21 mouse cellular contexts compared by ENCODE assay signal in the genomic region with DNA sequence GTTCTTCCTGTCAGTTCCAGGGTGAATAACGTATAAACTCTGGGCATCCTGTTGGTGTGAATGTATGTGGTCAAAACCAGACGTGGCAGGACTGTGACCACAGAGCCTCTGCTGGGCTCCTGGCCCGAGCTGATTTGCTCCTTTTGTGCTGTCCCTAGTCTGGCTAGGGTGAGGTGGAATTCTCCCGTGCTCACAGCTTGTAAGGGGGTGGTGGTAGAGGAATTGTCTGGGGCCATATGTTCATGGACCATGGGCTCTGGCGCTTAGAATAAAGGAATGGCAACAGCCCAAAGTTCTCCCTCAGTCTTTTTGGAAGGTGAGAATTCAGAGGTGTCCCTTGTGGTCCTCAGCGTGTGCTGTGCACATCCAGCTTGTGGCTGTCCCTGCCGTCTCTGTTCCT. TPM values are rescaled to one million over a fixed set of nuclear protein-coding genes. Genes with fewer than 3 reads are reported as not detected.
DNase-seq lines count a peak whose midpoint lies in the region; ATAC-seq and TF ChIP-seq lines count a peak whose summit lies in the region.
"Had no signal": no experiment of that assay in that cellular context is flagged by ENCODE, and none has a peak within 500 bp of the region (broad histone marks: within the 10 kb centered on the region; RNA-seq: fewer than 3 reads in every experiment).

No protein-coding gene starts in this region.

- no peak overlapping the region for H3K27ac ChIP-seq in forebrain, embryonic 14.5 days (ENCODE audit: low read depth, low read length)
- no peak overlapping the region for H3K27ac ChIP-seq in forebrain, embryonic 16.5 days (ENCODE audit: low read length)
- H3K27ac ChIP-seq in intestine, postnatal 0 days (ENCODE audit: low read depth, low read length) = no peak overlapping the region
- H3K27ac ChIP-seq: embryonic facial prominence, embryonic 13.5 days; forebrain, embryonic 12.5 days; hindbrain, embryonic 13.5 days; hindbrain, postnatal 0 days had no signal

- 78% methylated on average over 7 of the region's 7 CpGs for WGBS in forebrain, embryonic 14.5 days
- 64% methylated on average over 7 of the region's 7 CpGs for WGBS in forebrain, embryonic 16.5 days
- 86% methylated on average over 7 of the region's 7 CpGs for WGBS in intestine, postnatal 0 days

- H3K4me1 ChIP-seq in forebrain, embryonic 14.5 days (ENCODE audit: control insufficient read depth, insufficient read depth, low read length) = no peaks in the 10 kb centered on the region
- peaks cover 7% of the 10 kb centered on the region for H3K4me1 ChIP-seq in forebrain, embryonic 16.5 days (replicated peaks; ENCODE audit: control insufficient read depth, insufficient read depth, low read length)
- H3K4me1 ChIP-seq in intestine, postnatal 0 days (replicated peaks; ENCODE audit: control insufficient read depth, insufficient read depth, low read length) = peaks cover 9% of the 10 kb centered on the region
- H3K4me1 ChIP-seq: forebrain, embryonic 12.5 days had no signal

- no peaks in the 10 kb centered on the region for H3K9me3 ChIP-seq in forebrain, embryonic 14.5 days (replicated peaks; ENCODE audit: control insufficient read depth, low read length)
- H3K9me3 ChIP-seq in forebrain, embryonic 16.5 days (ENCODE audit: control insufficient read depth, low read length) = no peaks in the 10 kb centered on the region
- H3K9me3 ChIP-seq in intestine, postnatal 0 days (ENCODE audit: control insufficient read depth) = no peaks in the 10 kb centered on the region
- H3K9me3 ChIP-seq: embryonic facial prominence, embryonic 13.5 days; forebrain, embryonic 12.5 days; heart, embryonic 15.5 days; hindbrain, embryonic 13.5 days had no signal

- H3K36me3 ChIP-seq in forebrain, embryonic 14.5 days (ENCODE audit: control insufficient read depth, insufficient read depth, low read length) = peaks cover 66% of the 10 kb centered on the region
- peaks cover 12% of the 10 kb centered on the region; the same call in 1 of the 2 replicates for H3K36me3 ChIP-seq in forebrain, embryonic 16.5 days (ENCODE audit: control insufficient read depth, insufficient read depth)
- peaks cover 51% of the 10 kb centered on the region for H3K36me3 ChIP-seq in intestine, postnatal 0 days (ENCODE audit: control insufficient read depth, insufficient read depth)

- no peak overlapping the region for H3K4me2 ChIP-seq in forebrain, embryonic 14.5 days (ENCODE audit: low read length)
- no peak overlapping the region for H3K4me2 ChIP-seq in forebrain, embryonic 16.5 days (ENCODE audit: low read length)
- no peak overlapping the region for H3K4me2 ChIP-seq in intestine, postnatal 0 days (replicated peaks; ENCODE audit: low read depth)
- H3K4me2 ChIP-seq: embryonic facial prominence, embryonic 13.5 days; forebrain, embryonic 12.5 days; heart, embryonic 11.5 days; heart, embryonic 15.5 days; hindbrain, embryonic 13.5 days had no signal

- no peak overlapping the region for H3K9ac ChIP-seq in forebrain, embryonic 14.5 days (ENCODE audit: low read length)
- no peak overlapping the region for H3K9ac ChIP-seq in forebrain, embryonic 16.5 days (replicated peaks; ENCODE audit: low read depth, low read length)
- H3K9ac ChIP-seq in intestine, postnatal 0 days (ENCODE audit: low read depth, low read length) = no peak overlapping the region
- H3K9ac ChIP-seq: embryonic facial prominence, embryonic 13.5 days; forebrain, embryonic 12.5 days; heart, embryonic 15.5 days; hindbrain, embryonic 13.5 days had no signal

- no peaks in the 10 kb centered on the region for H3K27me3 ChIP-seq in forebrain, embryonic 14.5 days (replicated peaks; ENCODE audit: control insufficient read depth, insufficient read depth, low read length)
- no peaks in the 10 kb centered on the region for H3K27me3 ChIP-seq in forebrain, embryonic 16.5 days (replicated peaks; ENCODE audit: control insufficient read depth, insufficient read depth, low read length)
- no peaks in the 10 kb centered on the region for H3K27me3 ChIP-seq in intestine, postnatal 0 days (replicated peaks; ENCODE audit: control insufficient read depth, insufficient read depth, low read length)
- H3K27me3 ChIP-seq: CH12.LX; embryonic facial prominence, embryonic 13.5 days; forebrain, embryonic 12.5 days; heart, embryonic 15.5 days; hindbrain, embryonic 13.5 days; Patski had no signal

- H3K4me3 ChIP-seq in forebrain, embryonic 14.5 days (ENCODE audit: low read depth, low read length) = no peak overlapping the region
- no peak overlapping the region for H3K4me3 ChIP-seq in forebrain, embryonic 16.5 days (replicated peaks; ENCODE audit: low read length)
- no peak overlapping the region for H3K4me3 ChIP-seq in intestine, postnatal 0 days (ENCODE audit: low read depth, low read length)
- H3K4me3 ChIP-seq: embryonic facial prominence, embryonic 13.5 days; forebrain, embryonic 12.5 days; heart, adult 2 months; heart, embryonic 15.5 days; hindbrain, embryonic 13.5 days had no signal

- ATAC-seq in forebrain, embryonic 14.5 days = 0 out of 2 replicates have a peak, but pooled peaks have one; percentile 26
- no peak for ATAC-seq in forebrain, embryonic 16.5 days
- ATAC-seq in granulocyte monocyte progenitor cell, adult 5-6 weeks (replicated peaks; ENCODE audit: poor library complexity, severe bottlenecking) = peak; percentile 26; the same call in 1 of the 2 replicates
- ATAC-seq in intestine, postnatal 0 days = no peak
- ATAC-seq: activated CD4-positive, CD25-positive, alpha-beta regulatory T cell, adult 4 months; hindbrain, postnatal 0 days; Patski had no signal

- DNase-seq in cerebellum, adult 11-12 months = peak; percentile 52
- DNase-seq in cerebellum, adult 11 months = no peak
- DNase-seq in forebrain, embryonic 14.5 days (ENCODE audit: low spot score) = no peak
- DNase-seq in thymus, postnatal 0 days (ENCODE audit: low spot score) = no peak
- DNase-seq: adrenal gland, postnatal 14 days; gastrocnemius, postnatal 10 days; heart, postnatal 14 days; kidney, adult 18-20 months had no signal

- TF ChIP-seq CTCF in intestine, postnatal 0 days (IDR thresholded peaks at IDR 0.05; ENCODE audit: low read depth) = no peak

RNA-seq across cellular contexts. Expression of a gene that starts 37.3 kb away (rescaled TPM):
- polyA plus RNA-seq in forebrain, embryonic 14.5 days (2014; fragmentation: Nextera tagmentation; extraction: Ambion mirVana) = 11.9 and 14.5 TPM in 2 replicates
- polyA plus RNA-seq in forebrain, embryonic 16.5 days (2015; fragmentation: Nextera tagmentation; extraction: Ambion mirVana) = 20.7 and 23.6 TPM in 2 replicates
- total RNA-seq in granulocyte monocyte progenitor cell, adult 5-6 weeks (2014; fragmentation: Nextera tagmentation) = 32.6 and 53.3 TPM in 2 replicates
- 38.8 and 72.7 TPM in 2 replicates for total RNA-seq in granulocyte monocyte progenitor cell, adult 5-6 weeks (2017)
- polyA plus RNA-seq in intestine, postnatal 0 days (2015; fragmentation: Nextera tagmentation; extraction: Ambion mirVana) = 15.3 and 18.4 TPM in 2 replicates
- 19.8 and 20.1 TPM in 2 replicates for polyA plus RNA-seq in thymus, postnatal 0 days (2015; fragmentation: Nextera tagmentation; extraction: Ambion mirVana)

Comparison
In these comparisons a context has a peak if more than half of its experiments do, and no peak if none do; other contexts are left out.
1. ATAC-seq: peak in forebrain, embryonic 14.5 days (single experiment) and granulocyte monocyte progenitor cell, adult 5-6 weeks (single experiment); none in forebrain, embryonic 16.5 days (single experiment) and intestine, postnatal 0 days (single experiment).